Mouse (Mus musculus): ENCODE results near the gene Pigw.
"Not testable (repeated sequence)": the region's sequence is repeated elsewhere in the genome, so short reads cannot be mapped to it uniquely, and the experiment has no call there.

Gene Pigw

GRCm38 (mm10) chr11:84879007-84879771, 896 bp downstream of the Pigw start:
- no peak for DNase-seq (ENCODE audit: low spot score)

- not testable (repeated sequence) for DNase-seq (ENCODE audit: low spot score)
Measured at GRCm38 (mm10) chr11:84876020-84876419, 4.1 kb downstream of the Pigw start.

DNA sequence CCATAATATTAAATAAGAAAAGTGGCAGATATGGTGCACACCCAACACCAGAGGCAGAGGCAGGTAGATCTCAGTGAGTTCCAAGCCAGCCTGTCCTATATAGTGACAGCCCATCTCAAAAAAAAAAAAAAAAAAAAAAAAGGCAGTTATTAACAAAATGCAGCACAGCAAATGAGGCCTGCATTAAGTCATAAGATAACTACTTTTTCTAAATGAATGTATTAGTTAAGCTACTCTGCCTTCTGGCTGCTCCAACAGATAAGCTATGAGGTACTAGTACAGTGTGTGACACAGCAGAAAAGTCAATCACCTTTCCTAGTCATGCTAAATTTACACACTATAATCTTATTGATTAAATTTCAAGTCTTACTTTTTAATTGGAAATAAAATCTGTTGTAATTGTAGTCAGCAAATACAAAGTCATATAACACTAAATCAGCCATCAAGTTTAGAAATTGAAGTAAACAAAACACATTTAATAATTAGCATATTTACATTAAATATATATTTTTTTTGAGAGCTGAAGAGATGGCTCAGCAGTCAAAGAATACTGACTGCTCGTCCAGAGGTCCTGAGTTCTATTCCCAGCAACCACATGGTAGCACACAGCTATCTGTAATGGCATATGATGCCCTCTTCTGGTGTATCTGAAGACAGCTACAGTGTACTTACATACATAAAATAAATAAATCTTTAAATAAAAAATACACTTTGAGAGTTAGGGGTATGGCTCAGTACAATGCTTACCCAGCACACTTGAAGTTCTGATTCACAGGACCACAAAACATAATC, 6.8 kb downstream of the Pigw start:
- no peak for DNase-seq (ENCODE audit: low spot score)

- DNase-seq (ENCODE audit: low spot score): no peak
Measured at GRCm38 (mm10) chr11:84871548-84872069, 8.5 kb downstream of the Pigw start.

GRCm38 (mm10) chr11:84871046-84871445, 9.0 kb downstream of the Pigw start:
- peak; percentile 89 for DNase-seq (ENCODE audit: low spot score)

DNA sequence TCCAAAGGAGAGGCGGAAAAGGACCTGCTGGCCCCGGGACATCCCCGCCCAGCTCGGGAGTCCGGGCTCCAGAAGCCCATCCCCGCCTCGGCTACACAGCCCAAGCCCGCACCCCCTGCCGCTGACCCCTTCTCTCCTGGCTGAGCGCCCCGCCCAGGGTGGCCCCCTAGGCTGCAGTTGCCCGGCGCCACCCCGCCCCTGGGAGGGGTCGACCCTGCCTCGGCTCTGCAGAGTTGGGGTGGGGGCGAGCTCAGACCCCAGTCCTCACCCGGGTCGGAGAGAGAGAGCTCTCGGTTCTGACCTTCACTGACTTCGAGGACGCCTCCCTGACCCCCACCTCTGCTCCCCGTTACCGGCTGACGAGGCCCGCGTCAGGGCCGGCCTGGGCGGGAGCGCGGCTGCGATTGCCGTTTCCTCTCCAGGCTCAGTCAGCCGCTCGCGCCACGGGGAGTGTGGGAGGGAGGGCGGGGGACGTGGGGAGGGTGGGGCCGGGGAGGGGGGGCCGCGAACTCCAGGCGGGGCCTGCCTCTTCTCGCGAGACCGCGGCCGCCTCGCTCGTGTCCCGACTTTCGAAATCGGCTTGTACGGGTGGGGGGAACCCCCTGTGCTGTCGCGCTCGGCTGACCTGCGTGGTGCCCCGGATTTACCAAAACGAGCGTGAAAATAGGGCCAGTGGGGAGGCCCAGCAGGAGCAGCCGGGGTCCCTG, 9.6 kb downstream of the Pigw start, which contains the start of gene Ggnbp2:
Gene Ggnbp2, minus strand, starts transcription at position 481 of the 707 bp plus-strand sequence.
- DNase-seq (ENCODE audit: low spot score): peak; percentile 95

- peak; percentile 97 for DNase-seq (ENCODE audit: low spot score)
Measured at GRCm38 (mm10) chr11:84869537-84870232, 10.4 kb downstream of the Pigw start.

DNA sequence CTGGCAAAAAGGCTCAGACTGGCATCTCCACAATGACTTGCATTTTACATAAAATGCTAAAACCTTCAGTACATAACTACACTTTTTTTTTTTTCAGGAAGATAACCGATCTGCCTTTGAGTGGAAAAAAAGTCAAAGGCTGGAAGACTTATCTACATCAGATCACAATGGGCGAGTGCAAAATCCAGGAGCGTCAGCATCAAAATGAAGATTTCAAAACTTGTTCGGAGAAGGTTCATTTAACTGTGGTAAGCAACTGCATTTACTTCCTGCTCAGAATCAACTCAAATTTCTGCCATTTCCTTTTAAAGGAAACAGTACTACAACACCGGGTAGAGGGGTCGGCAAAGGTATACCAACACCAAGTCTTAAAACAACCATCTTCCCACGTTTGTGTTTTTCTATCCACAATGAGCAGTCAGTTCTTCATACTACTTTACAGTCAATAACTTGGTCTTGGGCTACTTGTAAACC, 11.3 kb downstream of the Pigw start:
- DNase-seq (ENCODE audit: low spot score): no peak

DNA sequence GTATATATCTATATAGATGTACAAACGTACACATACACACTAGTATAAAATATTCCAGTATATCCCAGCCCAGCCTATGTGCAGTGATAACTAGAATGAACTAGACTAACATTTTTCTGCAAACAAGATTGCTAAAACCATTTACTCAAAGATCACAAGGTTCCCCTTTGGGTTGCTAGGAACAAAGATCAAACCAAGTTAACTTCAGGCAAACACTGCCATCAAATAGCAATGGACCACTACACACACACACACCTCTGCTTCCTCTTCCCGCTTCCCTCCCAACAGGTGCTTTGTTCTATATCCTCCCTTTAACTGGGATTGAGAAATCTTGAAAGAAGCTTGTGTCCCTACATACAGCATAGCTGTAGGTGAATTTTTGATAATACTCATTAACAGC, 12.5 kb downstream of the Pigw start:
- peak; percentile 60 for DNase-seq (ENCODE audit: low spot score)

DNA sequence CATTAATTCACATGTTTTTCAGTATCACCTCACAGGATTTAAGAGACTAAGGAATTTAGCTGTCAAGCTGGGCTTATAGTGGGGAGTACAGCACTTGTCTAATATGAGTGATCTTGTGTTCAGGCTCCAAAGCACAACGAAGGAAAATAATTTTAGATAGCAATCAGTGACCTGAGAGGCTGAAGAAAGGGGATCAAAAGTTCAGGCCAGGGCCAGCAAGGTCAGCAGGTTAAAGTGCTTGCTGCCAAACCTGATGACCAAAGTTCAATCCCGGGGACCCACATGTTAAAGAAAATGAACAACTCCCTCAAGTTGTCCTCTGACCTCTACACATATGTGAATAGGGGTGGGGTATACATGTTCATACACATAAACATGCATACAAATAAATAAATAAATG, 14.8 kb downstream of the Pigw start:
- peak; percentile 75 for DNase-seq (ENCODE audit: low spot score)

- DNase-seq (ENCODE audit: low spot score): no peak
Measured at GRCm38 (mm10) chr11:84855285-84855684, 24.8 kb downstream of the Pigw start.

DNA sequence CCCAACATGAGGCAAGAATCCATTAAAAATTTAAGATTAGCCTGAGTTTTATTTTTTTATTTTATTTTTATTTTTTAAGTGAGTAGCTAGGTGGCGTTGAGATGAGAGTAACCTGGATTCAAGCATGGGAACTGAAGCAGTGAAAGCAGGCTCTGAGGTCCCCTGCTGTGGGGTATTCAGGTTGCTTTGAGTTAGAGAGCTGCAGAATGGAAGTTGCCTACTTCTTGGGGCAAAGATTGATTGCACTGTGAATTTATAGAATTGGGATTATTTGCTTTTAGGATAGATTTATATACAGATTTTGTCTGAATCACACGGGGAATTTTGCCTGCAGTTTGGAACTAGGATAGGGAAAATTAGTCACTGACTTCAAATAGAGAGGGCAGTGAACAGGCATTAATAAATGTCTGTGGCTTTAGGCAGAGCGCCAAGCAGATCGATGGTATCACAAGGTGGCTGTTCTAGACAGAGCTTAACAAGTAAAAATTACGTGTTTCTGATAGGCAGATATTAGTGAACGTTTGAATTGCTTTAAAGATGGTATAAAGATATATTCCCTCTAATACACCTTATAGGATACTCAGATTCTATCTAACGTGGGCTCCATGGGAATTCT, 32.5 kb downstream of the Pigw start:
- DNase-seq (ENCODE audit: low spot score): no peak

DNA sequence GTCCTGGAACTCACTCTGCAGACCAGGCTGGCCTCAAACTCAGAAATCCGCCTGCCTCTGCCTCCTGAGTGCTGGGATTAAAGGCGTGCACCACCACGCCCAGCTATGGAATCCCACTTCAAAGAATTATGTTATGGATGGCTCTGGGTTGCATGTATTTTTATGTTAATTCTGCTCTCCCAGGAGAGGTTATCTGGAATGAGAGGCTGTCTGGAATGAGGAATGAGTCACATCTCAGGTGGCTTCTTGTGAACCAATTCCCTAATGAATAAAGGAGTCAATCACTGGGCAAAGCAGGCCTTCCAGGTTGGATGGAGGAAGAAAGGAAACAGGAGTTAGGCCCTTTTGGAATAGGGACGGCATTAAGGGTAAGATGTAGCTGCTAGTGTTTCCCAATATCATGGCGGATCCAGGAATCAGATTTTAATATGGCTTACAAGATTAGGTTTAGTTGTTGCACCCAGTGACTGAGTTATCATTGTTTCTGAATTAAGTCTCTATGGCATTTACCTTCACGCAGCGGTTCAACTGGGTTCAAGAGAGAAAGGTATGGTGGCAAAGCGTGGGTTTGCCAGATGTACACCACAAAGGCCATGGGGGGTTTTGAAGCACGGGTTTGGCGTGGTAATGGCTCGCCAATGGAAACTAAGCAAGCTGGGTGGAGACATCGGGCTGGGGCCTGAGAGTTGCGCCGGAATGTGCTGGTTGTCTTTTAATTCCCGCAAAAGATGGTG, 33.2 kb downstream of the Pigw start:
- DNase-seq (ENCODE audit: low spot score): no peak

DNA sequence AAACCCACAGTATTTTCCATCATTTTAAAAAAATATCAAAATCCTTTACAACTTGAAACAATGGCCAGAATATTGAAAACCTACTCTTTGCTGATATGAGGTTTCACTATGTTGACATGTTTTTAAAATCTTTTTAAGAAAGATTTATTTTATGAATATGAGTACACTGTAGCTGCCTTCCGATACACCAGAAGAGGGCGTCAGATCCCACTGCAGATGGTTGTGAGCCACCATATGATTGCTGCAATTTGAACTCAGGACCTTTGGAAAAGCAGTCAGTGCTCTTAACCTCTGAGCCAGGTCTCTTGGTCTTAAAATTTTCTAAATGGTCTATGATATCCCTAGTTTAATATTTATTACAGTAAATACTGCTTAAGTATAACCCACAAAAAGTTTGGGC, 40.8 kb downstream of the Pigw start:
- DNase-seq (ENCODE audit: low spot score): no peak

DNA sequence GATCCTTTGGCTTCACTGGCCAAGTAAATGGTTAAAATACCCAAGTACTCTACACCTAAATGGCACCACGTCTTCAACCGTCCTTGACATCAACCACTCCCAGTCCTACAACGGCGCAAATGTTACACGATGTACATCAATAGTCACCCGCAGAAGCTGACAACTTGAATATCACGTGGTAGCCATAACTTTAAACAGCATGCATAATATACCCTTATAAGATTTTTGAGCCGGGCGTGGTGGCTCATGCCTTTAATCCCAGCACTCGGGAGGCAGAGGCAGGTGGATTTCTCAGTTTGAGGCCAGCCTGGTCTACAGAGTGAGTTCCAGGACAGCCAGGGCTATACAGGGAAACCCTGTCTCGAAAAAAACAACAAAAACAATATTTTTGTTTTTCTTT, 50.6 kb downstream of the Pigw start:
- not testable (repeated sequence) for DNase-seq (ENCODE audit: low spot score)

GRCm38 (mm10) chr11:84828516-84829399, 51.3 kb downstream of the Pigw start, which contains the start of gene Dhrs11:
Dhrs11 (minus strand) TSS chr11:84828994.
- DNase-seq (ENCODE audit: low spot score): peak; percentile 94

DNA sequence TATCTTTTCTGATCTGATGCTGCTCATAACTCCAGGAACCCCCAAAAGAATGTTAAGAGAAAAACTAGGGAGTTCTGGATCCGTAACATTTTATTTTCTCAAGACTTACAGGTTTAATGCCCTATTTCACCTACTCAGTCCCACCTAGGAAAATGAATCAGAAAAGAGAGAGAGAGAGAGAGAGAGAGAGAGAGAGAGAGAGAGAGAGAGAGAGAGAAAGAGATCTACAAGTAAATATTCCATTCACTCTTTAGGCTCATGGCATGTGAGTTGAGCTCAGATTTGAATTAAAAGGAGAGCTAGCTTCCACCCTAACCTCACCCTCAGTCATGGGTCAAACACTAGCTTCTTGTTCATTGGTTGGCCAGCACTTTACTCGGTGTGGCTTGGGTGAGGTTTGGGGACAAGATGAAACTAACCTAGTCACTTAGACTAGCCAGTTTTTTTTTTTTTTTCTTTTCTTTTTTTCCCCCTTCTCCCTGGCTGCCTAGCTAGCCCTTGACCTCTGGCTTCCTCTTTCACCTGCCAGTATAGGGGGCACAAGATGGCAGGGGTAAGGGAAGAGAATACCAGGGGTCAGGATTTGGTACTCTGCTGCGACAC, 52.1 kb downstream of the Pigw start:
- DNase-seq (ENCODE audit: low spot score): no peak

- DNase-seq (ENCODE audit: low spot score): peak; percentile 85
Measured at GRCm38 (mm10) chr11:84827492-84827891, 52.6 kb downstream of the Pigw start.
